Mouse (Mus musculus): ENCODE data around the gene Esr2. TPM values are rescaled to one million over a fixed set of nuclear protein-coding genes. Genes with fewer than 3 reads are reported as not detected.

The Esr2 gene
- polyA plus RNA-seq, 1 experiment from 2014 or later, result 0.26 TPM

DNA sequence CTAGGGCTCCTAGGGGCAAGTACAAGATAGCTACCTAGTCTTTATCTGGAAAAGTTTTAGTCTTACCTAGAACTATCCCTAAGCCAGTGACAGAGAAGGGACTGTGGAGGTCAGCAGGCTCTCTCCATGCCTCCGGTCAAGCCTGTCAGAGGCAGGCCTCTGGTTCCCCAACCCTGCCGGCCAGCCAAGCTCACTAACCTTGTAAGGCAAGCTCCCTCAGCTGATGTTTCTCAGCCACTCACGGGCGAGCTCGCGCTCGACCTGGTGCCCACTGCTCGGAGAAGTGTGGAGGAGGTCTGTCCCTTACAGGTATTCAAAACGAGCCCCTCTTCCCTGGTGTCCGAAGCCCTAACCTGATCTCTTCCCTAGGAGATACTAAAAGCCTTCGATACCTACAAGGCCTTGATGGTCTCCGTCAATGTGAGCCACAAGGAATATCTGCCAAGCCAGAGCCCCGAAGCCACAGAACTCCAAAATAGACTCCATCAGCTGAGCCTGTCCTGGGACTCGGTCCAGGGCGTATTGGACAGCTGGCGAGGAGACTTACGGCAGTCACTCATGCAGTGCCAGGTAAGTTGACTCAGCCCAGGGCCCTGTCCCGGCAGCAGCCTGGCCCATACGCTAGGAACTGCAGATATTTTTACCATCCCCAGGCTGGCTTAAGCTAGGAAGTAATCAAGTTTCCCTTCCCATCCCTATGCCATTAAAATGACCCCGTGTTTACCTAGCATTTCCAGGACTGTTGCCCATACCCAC, 72.3 kb downstream of the Esr2 start:
- WGBS, result 92% methylated on average over 20 of the region's 20 CpGs
- H3K36me3 ChIP-seq (ENCODE audit: control insufficient read depth, insufficient read depth, low read length), result peaks cover 16% of the 10 kb centered on the region
- no peaks in the 10 kb centered on the region for H3K4me1 ChIP-seq (replicated peaks; ENCODE audit: control insufficient read depth, insufficient read depth, low read length)
- H3K9ac ChIP-seq (ENCODE audit: low read depth, low read length), result no peak overlapping the region
- no peak overlapping the region for H3K4me3 ChIP-seq (ENCODE audit: low read depth, low read length)
- ATAC-seq (ENCODE audit: low FRiP score), result no peak
- DNase-seq (ENCODE audit: low spot score), result no peak
- H3K27ac ChIP-seq (ENCODE audit: low read depth, low read length), result no peak overlapping the region
- H3K4me2 ChIP-seq (replicated peaks; ENCODE audit: low read depth, low read length), result no peak overlapping the region
- no peaks in the 10 kb centered on the region for H3K9me3 ChIP-seq (ENCODE audit: control insufficient read depth, low read length)
- H3K27me3 ChIP-seq (ENCODE audit: control insufficient read depth, insufficient read depth, low read length), result no peaks in the 10 kb centered on the region

DNA sequence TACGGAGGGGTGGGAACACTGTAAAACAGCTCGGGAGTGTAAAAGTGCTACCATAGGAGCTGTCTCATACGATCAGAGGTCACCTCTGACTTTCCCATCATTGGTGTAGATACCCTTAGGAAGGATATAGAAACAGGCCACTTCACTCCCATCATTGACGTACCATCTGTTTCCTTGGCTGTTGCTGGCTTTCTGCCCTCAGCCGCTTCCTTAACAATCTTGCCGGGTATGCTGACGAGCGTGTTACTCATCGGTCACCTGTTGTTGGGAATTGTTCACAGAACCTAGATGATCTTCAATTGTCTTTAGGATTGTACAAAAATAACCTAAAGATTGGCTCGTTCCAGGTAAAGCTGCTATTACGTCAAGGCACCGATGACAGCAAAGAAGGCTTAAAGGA, 74.4 kb downstream of the Esr2 start:
- ATAC-seq (ENCODE audit: low FRiP score) (no peak), DNase-seq (ENCODE audit: low spot score) (no peak)
- no peaks in the 10 kb centered on the region for H3K27me3 ChIP-seq (ENCODE audit: control insufficient read depth, insufficient read depth, low read length)
- H3K4me3 ChIP-seq (ENCODE audit: low read depth, low read length), result no peak overlapping the region
- no peaks in the 10 kb centered on the region for H3K9me3 ChIP-seq (ENCODE audit: control insufficient read depth, low read length)
- WGBS, result 93% methylated on average over 12 of the region's 12 CpGs
- H3K27ac ChIP-seq (ENCODE audit: low read depth, low read length), result no peak overlapping the region
- no peaks in the 10 kb centered on the region for H3K4me1 ChIP-seq (replicated peaks; ENCODE audit: control insufficient read depth, insufficient read depth, low read length)
- H3K36me3 ChIP-seq (ENCODE audit: control insufficient read depth, insufficient read depth, low read length), result peaks cover 23% of the 10 kb centered on the region
- H3K4me2 ChIP-seq (replicated peaks; ENCODE audit: low read depth, low read length), result no peak overlapping the region
- H3K9ac ChIP-seq (ENCODE audit: low read depth, low read length), result no peak overlapping the region

DNA sequence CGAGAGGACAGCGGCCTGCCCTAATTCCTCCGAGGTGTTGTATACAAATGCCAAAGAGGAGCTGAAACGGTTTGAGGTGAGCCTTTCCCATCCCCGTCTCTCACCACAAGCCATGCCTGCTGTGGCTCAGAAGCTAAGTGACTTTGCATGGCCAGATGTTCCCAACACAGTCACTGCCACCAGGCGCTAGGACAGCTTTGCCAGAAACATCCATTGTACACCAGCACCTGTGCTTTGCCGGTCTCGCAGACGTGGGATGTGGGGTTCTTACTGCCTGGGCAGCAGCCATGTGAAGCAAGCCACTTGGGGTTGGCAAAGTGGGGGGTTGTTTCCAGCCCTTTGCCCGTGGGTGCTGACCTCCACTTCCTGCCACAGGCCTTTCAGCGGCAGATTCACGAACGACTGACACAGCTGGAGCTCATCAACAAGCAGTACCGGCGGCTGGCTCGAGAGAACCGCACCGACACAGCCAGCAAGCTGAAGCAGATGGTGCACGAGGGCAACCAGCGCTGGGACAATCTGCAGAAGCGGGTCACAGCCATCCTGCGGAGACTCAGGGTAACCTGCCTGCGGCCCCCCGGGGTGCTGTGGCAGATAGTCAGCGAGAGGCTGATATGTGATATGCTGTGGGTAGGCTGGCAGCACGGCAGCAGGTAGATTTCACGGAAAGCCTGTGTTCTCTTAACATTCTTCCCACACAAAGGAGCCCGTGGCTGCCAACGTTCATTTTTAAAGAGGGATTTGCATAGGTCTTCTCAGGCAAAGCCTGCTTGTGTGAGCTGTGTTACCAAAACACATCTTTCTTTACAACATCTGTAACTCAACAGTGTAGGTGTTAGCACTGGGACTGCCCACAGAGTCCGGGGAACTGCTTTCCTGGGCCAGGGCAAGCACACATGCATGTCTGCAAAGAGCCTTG, 81.7 kb downstream of the Esr2 start:
- DNase-seq (ENCODE audit: low spot score), result no peak
- WGBS, result 60% methylated on average over 30 of the region's 30 CpGs
- H3K36me3 ChIP-seq (ENCODE audit: control insufficient read depth, insufficient read depth, low read length), result peaks cover 16% of the 10 kb centered on the region

DNA sequence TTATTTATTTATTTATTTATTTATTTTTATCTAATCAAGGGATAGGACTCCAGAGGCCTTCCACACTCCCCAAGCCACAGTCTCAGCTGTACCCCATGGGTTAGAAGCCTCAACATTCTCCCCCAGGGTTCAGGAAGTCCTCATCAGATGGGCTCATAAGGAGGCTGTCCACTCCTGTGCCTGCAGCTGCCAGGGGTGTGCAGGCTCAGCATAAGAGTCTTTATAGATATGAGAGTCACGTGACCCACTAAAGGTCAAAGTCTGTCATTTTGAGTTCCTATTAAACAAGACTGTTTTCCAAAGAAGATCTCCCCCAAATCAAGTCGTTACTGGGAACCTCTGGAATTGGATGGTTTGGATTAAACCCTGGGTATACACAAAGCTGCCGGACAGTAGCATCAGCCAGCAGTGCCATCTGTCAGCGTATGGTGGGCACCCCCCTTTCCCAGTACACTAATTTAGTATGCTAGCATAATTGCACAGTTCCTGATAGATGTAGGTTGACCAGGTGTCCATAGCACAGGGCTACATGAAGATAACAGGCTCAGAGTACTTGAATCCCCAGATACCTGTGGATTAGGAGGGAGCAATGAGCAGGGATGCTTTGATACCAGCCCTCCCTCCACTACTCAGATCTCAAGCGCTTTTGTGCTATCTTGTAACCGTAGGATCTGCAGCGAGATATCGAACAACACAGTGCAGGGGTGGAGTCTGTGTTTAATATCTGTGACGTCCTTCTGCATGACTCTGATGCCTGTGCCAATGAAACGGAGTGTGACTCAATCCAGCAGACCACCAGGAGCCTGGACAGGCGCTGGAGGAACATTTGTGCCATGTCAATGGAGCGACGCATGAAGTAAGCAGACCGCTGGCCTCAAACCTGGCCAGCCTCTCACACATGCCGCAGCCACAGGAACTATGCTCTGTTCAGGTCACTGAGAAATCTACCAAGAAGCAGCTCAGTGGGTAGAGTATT, 83.2 kb downstream of the Esr2 start:
- Histone ChIP-seq H3K9me3 (ENCODE audit: control insufficient read depth, low read length) (no peaks in the 10 kb centered on the region), H3K36me3 (ENCODE audit: control insufficient read depth, insufficient read depth, low read length) (peaks cover 3% of the 10 kb centered on the region), H3K27me3 (ENCODE audit: control insufficient read depth, insufficient read depth, low read length) (no peaks in the 10 kb centered on the region), H3K4me2 (replicated peaks; ENCODE audit: low read depth, low read length) (no peak overlapping the region), H3K9ac (ENCODE audit: low read depth, low read length) (no peak overlapping the region), H3K4me3 (ENCODE audit: low read depth, low read length) (no peak overlapping the region), H3K4me1 (replicated peaks; ENCODE audit: control insufficient read depth, insufficient read depth, low read length) (no peaks in the 10 kb centered on the region), H3K27ac (ENCODE audit: low read depth, low read length) (no peak overlapping the region)
- 93% methylated on average over 15 of the region's 15 CpGs for WGBS
- ATAC-seq (ENCODE audit: low FRiP score), result no peak
- no peak for DNase-seq (ENCODE audit: low spot score)

More for the DNA sequence above, 81.7 kb downstream of the Esr2 start:
- Histone ChIP-seq H3K9me3 (ENCODE audit: control insufficient read depth, low read length) (no peaks in the 10 kb centered on the region), H3K9ac (ENCODE audit: low read depth, low read length) (no peak overlapping the region), H3K4me1 (replicated peaks; ENCODE audit: control insufficient read depth, insufficient read depth, low read length) (no peaks in the 10 kb centered on the region), H3K4me3 (ENCODE audit: low read depth, low read length) (no peak overlapping the region), H3K27ac (ENCODE audit: low read depth, low read length) (no peak overlapping the region; the same call in 1 of the 2 replicates), H3K4me2 (replicated peaks; ENCODE audit: low read depth, low read length) (no peak overlapping the region), H3K27me3 (ENCODE audit: control insufficient read depth, insufficient read depth, low read length) (no peaks in the 10 kb centered on the region)
- no peak for ATAC-seq (ENCODE audit: low FRiP score)

DNA sequence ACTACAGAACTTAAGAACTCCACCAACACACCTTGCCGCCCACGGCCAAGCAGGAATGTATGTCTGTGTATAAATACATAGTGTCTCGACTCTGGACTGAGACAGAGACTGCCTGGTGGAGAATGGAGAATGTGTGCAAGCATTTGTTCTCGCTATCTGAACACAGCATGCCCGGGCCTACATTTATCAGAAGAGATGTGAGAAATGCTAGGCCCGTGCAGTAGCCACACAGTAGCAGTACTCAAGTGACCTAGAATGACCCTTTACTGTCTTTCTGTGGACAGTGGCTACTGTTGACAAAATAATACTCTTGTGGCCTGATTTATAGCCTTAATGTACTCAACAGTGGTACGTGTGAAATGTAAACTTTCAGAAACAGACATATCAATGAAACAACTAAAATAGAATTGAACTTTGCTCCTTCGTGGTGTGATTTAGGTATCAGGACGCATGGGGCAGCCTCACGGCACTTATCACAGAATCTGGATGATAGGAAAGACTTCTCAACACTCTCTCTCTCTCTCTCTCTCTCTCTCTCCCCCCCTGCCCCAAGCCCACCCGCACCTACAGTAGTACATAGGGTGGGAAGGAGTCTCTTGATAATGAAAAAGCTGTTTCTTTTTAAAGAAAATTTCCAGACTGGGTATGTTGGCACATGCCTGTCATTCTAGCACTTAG, 84.1 kb downstream of the Esr2 start:
- Histone ChIP-seq H3K27me3 (ENCODE audit: control insufficient read depth, insufficient read depth, low read length) (no peaks in the 10 kb centered on the region), H3K27ac (ENCODE audit: low read depth, low read length) (no peak overlapping the region), H3K4me3 (ENCODE audit: low read depth, low read length) (no peak overlapping the region), H3K36me3 (ENCODE audit: control insufficient read depth, insufficient read depth, low read length) (peaks cover 3% of the 10 kb centered on the region; the same call in 1 of the 2 replicates), H3K4me1 (replicated peaks; ENCODE audit: control insufficient read depth, insufficient read depth, low read length) (no peaks in the 10 kb centered on the region), H3K4me2 (replicated peaks; ENCODE audit: low read depth, low read length) (no peak overlapping the region), H3K9ac (ENCODE audit: low read depth, low read length) (no peak overlapping the region), H3K9me3 (ENCODE audit: control insufficient read depth, low read length) (no peaks in the 10 kb centered on the region)
- no peak for ATAC-seq (ENCODE audit: low FRiP score)
- DNase-seq (ENCODE audit: low spot score), result no peak
- WGBS, result 94% methylated on average over 11 of the region's 11 CpGs

DNA sequence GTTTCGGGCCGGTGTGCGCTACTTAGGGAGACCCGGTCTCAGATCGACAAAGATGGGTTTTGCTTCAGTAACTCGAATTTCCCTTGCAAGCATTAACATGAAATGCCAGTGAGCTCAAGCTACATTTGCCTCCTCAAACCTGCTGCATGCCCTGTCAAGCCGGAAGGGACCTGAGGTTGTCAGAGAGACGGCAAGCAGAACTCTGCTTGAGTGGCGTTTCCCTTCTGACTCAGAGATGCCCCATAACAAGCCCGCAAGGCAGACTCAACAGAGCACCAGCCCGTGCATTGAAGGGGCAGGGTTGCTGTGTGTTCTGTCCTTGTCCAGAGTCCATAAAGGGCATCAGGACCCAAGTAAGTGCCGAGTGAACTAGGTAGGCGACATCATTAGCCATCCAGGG, 90.0 kb downstream of the Esr2 start:
- no peak overlapping the region for H3K4me3 ChIP-seq (ENCODE audit: low read depth, low read length)
- H3K9ac ChIP-seq (ENCODE audit: low read depth, low read length), result no peak overlapping the region
- H3K4me1 ChIP-seq (replicated peaks; ENCODE audit: control insufficient read depth, insufficient read depth, low read length), result no peaks in the 10 kb centered on the region
- no peaks in the 10 kb centered on the region for H3K9me3 ChIP-seq (ENCODE audit: control insufficient read depth, low read length)
- H3K27me3 ChIP-seq (ENCODE audit: control insufficient read depth, insufficient read depth, low read length), result no peaks in the 10 kb centered on the region
- no peak overlapping the region for H3K27ac ChIP-seq (ENCODE audit: low read depth, low read length)
- no peak for DNase-seq (ENCODE audit: low spot score)
- no peak overlapping the region for H3K4me2 ChIP-seq (replicated peaks; ENCODE audit: low read depth, low read length)
- 88% methylated on average over 13 of the region's 13 CpGs for WGBS
- no peak for ATAC-seq (ENCODE audit: low FRiP score)
- no peaks in the 10 kb centered on the region; the same call in 1 of the 2 replicates for H3K36me3 ChIP-seq (ENCODE audit: control insufficient read depth, insufficient read depth, low read length)

DNA sequence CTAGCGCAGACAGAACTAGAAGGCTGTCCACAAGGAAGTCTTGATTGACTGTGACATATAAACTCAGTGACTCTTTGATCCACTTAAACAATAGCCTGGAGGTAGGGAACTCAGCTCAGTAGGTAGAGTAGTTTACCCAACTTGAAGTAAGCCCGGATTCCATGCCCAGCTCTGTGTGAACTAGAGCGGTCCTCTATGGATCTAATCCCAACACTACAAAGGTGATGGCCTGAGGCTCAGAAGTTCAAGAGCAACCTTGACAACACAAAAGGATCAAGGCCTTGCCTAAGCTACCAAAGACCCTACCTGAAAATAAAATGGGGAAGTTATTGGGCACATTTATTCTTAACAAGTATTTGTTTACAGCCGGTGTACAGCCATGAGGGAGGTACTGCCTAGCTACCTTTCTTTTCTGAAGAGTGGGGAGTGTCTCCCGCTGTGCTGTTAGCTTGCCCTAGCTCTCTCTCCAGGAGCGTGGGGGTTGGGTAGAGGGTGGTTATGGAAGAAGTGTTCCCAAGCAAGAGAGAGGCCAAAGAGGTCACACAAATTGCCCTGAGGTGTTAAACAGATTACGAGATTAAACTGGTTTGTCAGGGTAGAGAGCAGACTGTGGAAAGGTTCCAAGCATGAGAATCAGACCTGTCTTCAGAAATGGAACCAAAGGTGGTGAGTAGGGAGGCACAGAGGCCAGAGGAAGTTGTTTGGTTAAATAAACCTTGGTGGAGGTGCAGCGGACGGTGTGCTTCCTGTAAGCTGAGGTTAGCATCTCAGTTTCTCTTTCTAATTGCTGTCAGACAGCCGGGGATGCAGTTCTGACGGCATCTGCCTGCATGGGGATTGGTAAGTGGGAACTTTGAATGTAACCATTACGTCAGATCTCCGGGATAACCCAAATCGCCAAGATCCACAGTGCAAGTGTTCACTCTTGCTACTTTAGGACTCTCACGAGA, 90.8 kb downstream of the Esr2 start:
- no peaks in the 10 kb centered on the region for H3K9me3 ChIP-seq (ENCODE audit: control insufficient read depth, low read length)
- H3K9ac ChIP-seq (ENCODE audit: low read depth, low read length), result no peak overlapping the region
- 77% methylated on average over 15 of the region's 15 CpGs for WGBS
- no peaks in the 10 kb centered on the region; the same call in 1 of the 2 replicates for H3K4me1 ChIP-seq (replicated peaks; ENCODE audit: control insufficient read depth, insufficient read depth, low read length)
- H3K4me2 ChIP-seq (replicated peaks; ENCODE audit: low read depth, low read length), result no peak overlapping the region
- ATAC-seq (ENCODE audit: low FRiP score), result no peak
- no peaks in the 10 kb centered on the region for H3K27me3 ChIP-seq (ENCODE audit: control insufficient read depth, insufficient read depth, low read length)
- no peaks in the 10 kb centered on the region; the same call in 1 of the 2 replicates for H3K36me3 ChIP-seq (ENCODE audit: control insufficient read depth, insufficient read depth, low read length)
- DNase-seq (ENCODE audit: low spot score), result no peak
- no peak overlapping the region for H3K4me3 ChIP-seq (ENCODE audit: low read depth, low read length)
- H3K27ac ChIP-seq (ENCODE audit: low read depth, low read length), result no peak overlapping the region

Measured in hindbrain, embryonic 11.5 days (tissue).